Mouse (Mus musculus) central nervous system, embryonic 18 days (tissue): ENCODE measurements around the gene Sgcb. TPM values are rescaled to one million over a fixed set of nuclear protein-coding genes. Genes with fewer than 3 reads are reported as not detected.

Source experiments
- polyA plus RNA-seq: library from polyadenylated mRNA; depleted of rRNA; stranded (reverse); fragments of >200 nt; gene quantifications from 2 replicates; pipeline ENCODE4 v1.2.3, GENCODE M21; 2012; rRNA removed

Sgcb gene
- 31.3 and 34.0 TPM in 2 replicates for polyA plus RNA-seq

DNA sequence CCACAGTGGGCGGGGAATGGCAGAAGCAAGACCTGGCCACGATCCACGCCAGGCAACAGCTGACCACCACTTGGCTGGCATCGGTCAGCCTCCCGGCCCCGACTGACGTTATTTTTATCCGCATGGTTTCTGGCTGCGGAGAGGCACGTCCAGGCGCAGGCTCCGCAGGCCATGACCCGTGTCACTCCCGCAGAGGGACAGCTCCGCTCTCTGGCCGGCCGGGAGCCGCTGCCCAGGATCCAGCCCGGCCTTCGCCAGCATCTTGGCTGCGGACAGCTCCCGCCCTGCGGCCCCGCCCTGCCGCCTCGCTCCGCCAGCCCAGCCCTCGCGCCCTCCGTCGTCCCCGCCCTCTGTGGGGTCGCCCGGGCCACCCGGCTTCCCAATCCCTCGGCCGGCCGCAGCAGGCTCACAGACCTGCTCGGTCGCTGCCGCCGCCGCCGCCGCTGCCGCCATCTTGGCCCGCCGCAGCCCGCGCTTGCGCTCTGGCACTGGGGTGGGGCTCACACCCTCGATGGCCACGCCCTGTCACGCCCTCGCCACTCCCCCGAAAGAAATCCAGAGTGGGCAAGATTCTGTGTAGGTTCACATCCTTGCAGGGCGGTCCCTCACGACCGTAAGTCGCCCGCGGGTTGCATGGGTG is at the start of gene Sgcb:
Sgcb (minus strand) TSS at position 530 of the 640 bp plus-strand sequence.

GRCm38 (mm10) chr5:73651061-73651854 is 3.7 kb upstream of the Sgcb start, which contains the start of gene Spata18:
Gene Spata18 (plus strand): TSS chr5:73651379.

GRCm38 (mm10) chr5:73632291-73632690 is 15.3 kb downstream of the Sgcb start, which contains the start of gene Lrrc66:
Gene Lrrc66 (minus strand): TSS chr5:73632526.

Other genes with a start within 250 kb of the Sgcb start
- gene Cwh43, start 241.7 kb downstream of the Sgcb start, polyA plus RNA-seq = 0.40 and 1.4 TPM in 2 replicates
- 36.3 and 37.1 TPM in 2 replicates for gene Dcun1d4, start 166.8 kb downstream of the Sgcb start, polyA plus RNA-seq
- gene Lrrc66, start 15.3 kb downstream of the Sgcb start, polyA plus RNA-seq = not detected in 2 replicates
- 0.62 and 0.98 TPM in 2 replicates for gene Spata18, start 3.6 kb upstream of the Sgcb start, polyA plus RNA-seq